Mouse (Mus musculus): ENCODE data around the gene Dmbt1.
"Not testable (repeated sequence)": the region's sequence is repeated elsewhere in the genome, so short reads cannot be mapped to it uniquely, and the experiment has no call there.

DNA sequence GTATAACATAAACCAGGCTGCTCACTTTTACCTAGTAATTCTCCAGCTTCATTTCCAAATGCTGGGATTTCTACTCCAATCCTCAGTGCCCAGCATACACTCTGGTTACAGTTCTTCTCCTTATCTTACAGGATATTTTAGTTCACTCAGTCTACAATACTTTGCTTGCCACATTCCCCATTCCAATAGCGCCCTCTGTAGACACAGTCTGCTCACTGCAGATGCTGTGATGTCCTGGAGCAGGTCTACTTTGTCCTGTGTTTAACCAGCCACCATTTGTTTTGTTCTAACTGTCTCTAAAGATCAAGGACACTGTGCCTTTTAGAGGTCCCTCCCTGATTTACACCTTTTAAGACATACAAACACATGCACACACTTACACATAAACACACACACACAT lies 36.3 kb downstream of the Dmbt1 start:
- TF ChIP-seq POLR2AphosphoS5 (IDR thresholded peaks at IDR 0.05; ENCODE audit: insufficient replicate concordance, low read depth, low read length); CTCF (IDR thresholded peaks at IDR 0.05; ENCODE audit: low read depth, low read length); TAL1 (conservative IDR thresholded peaks at IDR 0.05; ENCODE audit: low read depth, low read length); GATA1 (IDR thresholded peaks at IDR 0.05; ENCODE audit: borderline replicate concordance, low read length): not testable (repeated sequence)
